In the genomic region with DNA sequence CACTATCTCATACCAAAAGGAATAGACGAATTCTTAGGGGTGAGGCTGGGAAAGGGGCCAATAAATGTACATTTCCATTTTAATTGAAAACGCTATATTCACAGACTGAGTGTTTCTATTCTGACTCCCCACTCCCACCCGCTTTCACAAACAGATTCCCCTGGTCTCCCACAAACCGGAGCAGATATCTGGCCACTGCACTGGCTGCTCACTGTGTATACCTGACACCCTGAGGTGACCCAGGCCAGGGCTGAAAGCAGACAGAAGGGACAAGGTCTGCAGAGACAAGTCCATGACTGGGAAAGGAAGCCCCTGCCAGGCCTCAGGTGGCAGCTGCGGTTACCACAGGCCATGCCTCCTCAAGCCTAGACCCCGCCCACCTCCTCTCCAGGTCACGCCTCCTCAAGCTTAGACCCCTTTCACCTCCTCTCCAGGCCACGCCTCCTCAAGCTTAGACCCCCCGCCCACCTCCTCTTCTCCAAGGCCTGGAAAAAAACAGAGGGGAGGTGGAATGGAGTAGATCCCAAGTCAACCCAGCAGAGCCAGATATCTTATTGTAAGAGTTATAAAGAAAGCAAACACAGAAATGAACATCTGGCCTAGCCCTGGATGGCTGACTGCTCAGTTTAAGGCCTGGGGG, we compare ENCODE assay signal across 9 mouse cellular contexts. TPM values are rescaled to one million over a fixed set of nuclear protein-coding genes. Genes with fewer than 3 reads are reported as not detected.
A peak's percentile ranks its signal among the peaks of the same experiment; 100 is the strongest.
DNase-seq lines count a peak whose midpoint lies in the region; ATAC-seq and TF ChIP-seq lines count a peak whose summit lies in the region.
"Had no signal": no experiment of that assay in that cellular context is flagged by ENCODE, and none has a peak within 500 bp of the region (broad histone marks: within the 10 kb centered on the region; RNA-seq: fewer than 3 reads in every experiment).

No protein-coding gene starts in this region.

- no peak for TF ChIP-seq CTCF in intestine, postnatal 0 days (IDR thresholded peaks at IDR 0.05; ENCODE audit: low read depth)

- H3K9me3 ChIP-seq in kidney, embryonic 15.5 days (replicated peaks), result no peaks in the 10 kb centered on the region
- H3K9me3 ChIP-seq in embryonic facial prominence, embryonic 14.5 days (ENCODE audit: control insufficient read depth, low read length), result no peaks in the 10 kb centered on the region
- H3K9me3 ChIP-seq in intestine, postnatal 0 days (ENCODE audit: control insufficient read depth), result no peaks in the 10 kb centered on the region
- H3K9me3 ChIP-seq in stomach, embryonic 16.5 days (replicated peaks; ENCODE audit: control insufficient read depth, low read length), result no peaks in the 10 kb centered on the region
- H3K9me3 ChIP-seq: liver, embryonic 15.5 days had no signal

- H3K4me1 ChIP-seq in kidney, embryonic 15.5 days, result peaks cover 29% of the 10 kb centered on the region
- no peaks in the 10 kb centered on the region for H3K4me1 ChIP-seq in embryonic facial prominence, embryonic 14.5 days (ENCODE audit: control insufficient read depth, insufficient read depth, low read length)
- no peaks in the 10 kb centered on the region for H3K4me1 ChIP-seq in intestine, postnatal 0 days (replicated peaks; ENCODE audit: control insufficient read depth, insufficient read depth, low read length)
- H3K4me1 ChIP-seq in stomach, embryonic 16.5 days (ENCODE audit: control insufficient read depth, insufficient read depth, low read length), result no peaks in the 10 kb centered on the region

- ATAC-seq in kidney, embryonic 15.5 days (replicated peaks; ENCODE audit: low FRiP score), result peak; percentile 64; the same call in 1 of the 2 replicates
- ATAC-seq in embryonic facial prominence, embryonic 14.5 days (ENCODE audit: low read depth), result peak; percentile 57; the same call in 1 of the 2 replicates
- 0 out of 2 replicates have a peak, but pooled peaks have one; percentile 22 for ATAC-seq in intestine, postnatal 0 days
- peak; percentile 25; the same call in 1 of the 2 replicates for ATAC-seq in stomach, embryonic 16.5 days (ENCODE audit: insufficient read depth, low FRiP score)

- intact Hi-C loops in gastrocnemius, postnatal 14 days (cut with DNase I; ENCODE audit: low total_unique reads), result no loop called here

- H3K9ac ChIP-seq in kidney, embryonic 15.5 days, result no peak overlapping the region
- H3K9ac ChIP-seq in embryonic facial prominence, embryonic 14.5 days (ENCODE audit: low read depth, low read length), result no peak overlapping the region
- no peak overlapping the region for H3K9ac ChIP-seq in intestine, postnatal 0 days (ENCODE audit: low read depth, low read length)
- no peak overlapping the region for H3K9ac ChIP-seq in stomach, embryonic 16.5 days (ENCODE audit: low read length)
- H3K9ac ChIP-seq: liver, embryonic 15.5 days had no signal

- H3K27ac ChIP-seq in kidney, embryonic 15.5 days, result no peak overlapping the region
- no peak overlapping the region for H3K27ac ChIP-seq in embryonic facial prominence, embryonic 14.5 days (replicated peaks; ENCODE audit: low read depth, low read length)
- H3K27ac ChIP-seq in intestine, postnatal 0 days (ENCODE audit: low read depth, low read length), result no peak overlapping the region
- no peak overlapping the region for H3K27ac ChIP-seq in stomach, embryonic 16.5 days (ENCODE audit: low read length)
- H3K27ac ChIP-seq: liver, embryonic 15.5 days had no signal

- no peaks in the 10 kb centered on the region for H3K27me3 ChIP-seq in kidney, embryonic 15.5 days
- no peaks in the 10 kb centered on the region for H3K27me3 ChIP-seq in embryonic facial prominence, embryonic 14.5 days (replicated peaks; ENCODE audit: control insufficient read depth, insufficient read depth, low read length)
- H3K27me3 ChIP-seq in intestine, postnatal 0 days (replicated peaks; ENCODE audit: control insufficient read depth, insufficient read depth, low read length), result no peaks in the 10 kb centered on the region
- H3K27me3 ChIP-seq in stomach, embryonic 16.5 days (ENCODE audit: control insufficient read depth, insufficient read depth, low read length), result no peaks in the 10 kb centered on the region
- H3K27me3 ChIP-seq: liver, embryonic 15.5 days had no signal

- H3K36me3 ChIP-seq in kidney, embryonic 15.5 days, result no peaks in the 10 kb centered on the region
- H3K36me3 ChIP-seq in embryonic facial prominence, embryonic 14.5 days (ENCODE audit: control insufficient read depth, insufficient read depth, low read length), result no peaks in the 10 kb centered on the region
- H3K36me3 ChIP-seq in intestine, postnatal 0 days (ENCODE audit: control insufficient read depth, insufficient read depth), result no peaks in the 10 kb centered on the region
- H3K36me3 ChIP-seq in stomach, embryonic 16.5 days (ENCODE audit: control insufficient read depth, insufficient read depth, low read length), result no peaks in the 10 kb centered on the region
- H3K36me3 ChIP-seq: liver, embryonic 15.5 days had no signal

- DNase-seq in kidney, postnatal 36 days, result no peak
- DNase-seq in embryonic facial prominence, embryonic 14.5 days (ENCODE audit: low spot score), result peak; percentile 58
- DNase-seq in adrenal gland, postnatal 4 days (ENCODE audit: low spot score in 2 of 2), result no peak
- no peak for DNase-seq in c-Kit-positive CD71-positive TER-119-positive erythroid progenitor cells, embryonic 14.5 days (ENCODE audit: low spot score)
- no peak for DNase-seq in gastrocnemius, postnatal 14 days

- no peak overlapping the region for H3K4me3 ChIP-seq in kidney, embryonic 15.5 days (replicated peaks)
- no peak overlapping the region for H3K4me3 ChIP-seq in embryonic facial prominence, embryonic 14.5 days (ENCODE audit: low read depth, low read length)
- no peak overlapping the region for H3K4me3 ChIP-seq in intestine, postnatal 0 days (ENCODE audit: low read depth, low read length)
- no peak overlapping the region for H3K4me3 ChIP-seq in stomach, embryonic 16.5 days (replicated peaks; ENCODE audit: low read length)
- H3K4me3 ChIP-seq: liver, embryonic 15.5 days had no signal

- WGBS in kidney, embryonic 15.5 days, result 28% methylated on average over 9 of the region's 9 CpGs
- WGBS in embryonic facial prominence, embryonic 14.5 days, result 44% methylated on average over 9 of the region's 9 CpGs
- WGBS in intestine, postnatal 0 days, result 37% methylated on average over 9 of the region's 9 CpGs
- 37% methylated on average over 9 of the region's 9 CpGs for WGBS in stomach, embryonic 16.5 days

- H3K4me2 ChIP-seq in kidney, embryonic 15.5 days, result no peak overlapping the region
- no peak overlapping the region for H3K4me2 ChIP-seq in embryonic facial prominence, embryonic 14.5 days (ENCODE audit: low read depth, low read length)
- no peak overlapping the region for H3K4me2 ChIP-seq in intestine, postnatal 0 days (replicated peaks; ENCODE audit: low read depth)
- no peak overlapping the region for H3K4me2 ChIP-seq in stomach, embryonic 16.5 days (ENCODE audit: low read depth, low read length)
- H3K4me2 ChIP-seq: liver, embryonic 15.5 days had no signal

RNA-seq across cellular contexts. Expression of a gene that starts 18.5 kb away (rescaled TPM):
- 6.1 and 6.3 TPM in 2 replicates for polyA plus RNA-seq in kidney, embryonic 15.5 days (2015; fragmentation: Nextera tagmentation; extraction: Ambion mirVana)
- polyA plus RNA-seq in embryonic facial prominence, embryonic 14.5 days (2014; fragmentation: Nextera tagmentation; extraction: Ambion mirVana), result 1.3 and 1.7 TPM in 2 replicates
- polyA plus RNA-seq in intestine, postnatal 0 days (2015; fragmentation: Nextera tagmentation; extraction: Ambion mirVana), result 0.27 and 0.35 TPM in 2 replicates
- polyA plus RNA-seq in stomach, embryonic 16.5 days (2015; fragmentation: Nextera tagmentation; extraction: Ambion mirVana), result 0.69 and 0.97 TPM in 2 replicates
- total RNA-seq in adrenal gland, postnatal 4 days (2021), result 1 to 10 TPM; 7.1 to 8.3 TPM
- 1 to 10 TPM in 1 of 2 experiments, under 1 TPM in 1; 0.66 to 1.1 TPM for total RNA-seq in gastrocnemius, postnatal 14 days (2021)
